Mouse (Mus musculus) left cerebral cortex, adult 11 months (tissue): ENCODE results near the gene Pnpla2.

Source experiments
- DNase-seq: peaks from one replicate; pipeline ENCODE4 v3.0.0; 2022; ENCODE audit warnings: low spot score

Pnpla2 gene

DNA sequence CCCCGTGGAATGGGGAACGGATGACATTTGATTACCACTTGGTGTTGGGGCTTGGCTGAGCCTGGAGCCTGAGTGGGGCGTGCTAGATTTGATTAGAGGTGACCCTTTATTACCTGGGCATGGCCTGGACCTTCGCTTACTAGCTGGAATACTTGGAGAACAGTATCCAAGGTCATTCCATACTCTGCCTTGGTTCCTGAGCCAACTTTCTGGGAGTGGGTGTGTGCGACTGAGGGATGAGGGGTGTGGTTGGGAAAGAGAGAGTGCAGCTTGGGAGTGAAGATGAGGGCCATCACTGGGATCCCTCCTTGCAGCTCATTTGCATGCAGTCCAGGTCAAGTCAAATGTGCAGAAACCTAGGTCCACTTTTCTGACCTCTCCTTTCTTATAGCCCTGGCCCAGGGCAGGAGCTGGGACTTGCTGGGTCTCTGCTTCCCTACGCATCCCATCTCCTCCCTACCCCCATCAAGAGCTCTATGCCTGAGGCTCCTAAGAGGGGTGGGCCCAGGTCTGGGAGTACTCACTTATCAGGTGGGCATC is 28.2 kb downstream of the Pnpla2 start:
- no peak for DNase-seq

DNA sequence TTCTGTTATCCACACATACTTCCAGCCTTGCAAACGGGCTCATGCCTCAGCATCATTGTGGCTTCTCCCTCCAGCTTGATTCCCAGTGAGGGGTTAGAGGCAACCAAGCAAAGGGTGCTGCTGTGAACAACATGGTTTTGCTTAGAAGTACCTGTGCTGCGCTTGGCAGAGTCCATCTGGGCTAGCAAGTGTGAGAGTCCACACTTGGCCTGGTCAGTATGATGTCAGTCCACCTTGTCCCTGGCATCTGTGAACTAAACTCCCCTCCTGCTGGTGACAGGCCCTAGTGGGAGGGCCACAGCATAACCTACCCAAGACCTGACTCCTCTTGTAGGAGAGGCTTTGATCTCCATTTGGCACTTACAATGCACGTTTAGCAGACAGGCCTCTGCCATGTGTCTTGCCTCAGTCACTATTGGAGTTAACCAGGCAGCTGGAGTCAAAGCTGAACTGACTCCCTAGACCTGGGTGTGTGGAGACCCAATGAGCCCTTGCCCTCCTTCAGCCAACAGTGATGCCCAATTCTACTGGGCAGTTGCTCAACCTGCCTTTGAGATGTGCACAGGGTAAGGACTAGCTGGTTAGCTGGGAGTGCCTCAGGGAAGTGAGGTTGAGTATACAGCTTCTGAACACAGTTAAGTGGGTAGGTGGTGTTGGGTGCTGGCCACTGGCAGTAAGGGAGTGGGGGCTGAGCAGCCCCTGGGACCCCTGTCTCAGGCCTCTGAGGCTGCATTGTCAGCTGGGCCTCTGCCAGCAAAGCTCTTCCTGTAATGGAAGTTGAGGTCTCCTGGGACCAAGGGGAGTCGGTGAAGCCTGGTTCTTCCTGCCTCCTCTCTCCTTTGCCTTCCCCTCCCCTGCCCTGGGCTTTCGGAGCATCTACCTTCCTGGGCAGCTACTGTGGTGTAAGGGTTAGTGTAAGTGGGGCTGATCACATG is 29.5 kb downstream of the Pnpla2 start:
- DNase-seq: no peak

DNA sequence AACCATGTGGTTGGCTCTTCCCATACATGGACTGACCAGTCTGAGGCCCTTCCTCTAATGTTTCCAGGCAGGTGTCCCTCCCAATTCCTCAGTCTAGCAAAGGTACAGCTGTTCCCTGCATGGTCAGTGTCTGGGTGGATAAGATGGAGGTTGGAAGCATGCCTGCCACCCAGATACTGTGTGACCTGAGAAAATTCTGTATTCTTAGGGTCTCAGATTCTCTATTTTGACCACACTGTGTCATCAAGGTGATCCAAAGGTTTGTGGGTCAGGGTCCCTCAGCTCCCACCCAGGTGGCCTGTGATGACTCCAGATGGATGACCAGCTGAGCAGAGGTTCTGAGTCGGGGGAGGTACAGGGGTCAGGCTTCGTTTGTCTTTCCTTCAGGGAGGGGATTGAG is 30.2 kb downstream of the Pnpla2 start:
- DNase-seq: no peak

DNA sequence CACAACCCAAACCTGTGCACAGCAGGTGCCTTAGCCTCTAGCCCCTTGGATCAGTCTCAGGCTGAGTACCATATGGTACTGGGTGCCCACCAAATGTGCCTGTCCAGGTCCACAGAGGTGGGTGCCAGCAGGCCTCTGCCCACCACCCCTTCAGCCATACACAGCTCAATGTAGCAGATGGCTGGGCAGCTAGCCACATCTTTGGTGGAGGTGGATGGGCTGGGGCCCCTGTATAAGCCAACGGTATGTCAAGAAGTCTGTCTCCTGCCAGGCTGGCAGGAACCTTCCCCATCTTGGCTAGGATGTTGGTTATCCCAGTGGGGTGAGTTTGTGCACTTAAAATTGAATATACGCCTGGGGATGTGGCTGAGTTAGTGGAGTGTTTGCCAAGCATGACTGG is 30.6 kb downstream of the Pnpla2 start:
- no peak for DNase-seq

DNA sequence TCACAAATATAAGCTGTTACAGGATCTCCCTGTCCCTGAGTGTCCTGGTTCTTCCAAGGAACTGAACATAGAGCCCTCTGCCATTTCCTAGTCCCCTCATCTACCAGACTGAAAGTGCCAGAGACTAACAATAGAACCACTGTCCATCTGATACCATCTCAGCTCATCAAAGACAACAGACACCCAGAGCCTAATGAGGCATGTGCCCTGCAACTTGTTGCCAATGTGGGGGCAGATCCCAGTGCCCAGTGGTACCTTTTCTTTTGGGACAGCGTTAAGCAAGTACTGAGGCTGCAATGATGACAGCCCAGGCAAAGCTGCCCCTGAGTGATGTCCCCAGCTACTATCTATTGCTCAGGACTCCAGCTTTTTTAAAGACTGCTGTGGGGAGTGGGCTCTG is 31.2 kb downstream of the Pnpla2 start:
- DNase-seq: no peak

DNA sequence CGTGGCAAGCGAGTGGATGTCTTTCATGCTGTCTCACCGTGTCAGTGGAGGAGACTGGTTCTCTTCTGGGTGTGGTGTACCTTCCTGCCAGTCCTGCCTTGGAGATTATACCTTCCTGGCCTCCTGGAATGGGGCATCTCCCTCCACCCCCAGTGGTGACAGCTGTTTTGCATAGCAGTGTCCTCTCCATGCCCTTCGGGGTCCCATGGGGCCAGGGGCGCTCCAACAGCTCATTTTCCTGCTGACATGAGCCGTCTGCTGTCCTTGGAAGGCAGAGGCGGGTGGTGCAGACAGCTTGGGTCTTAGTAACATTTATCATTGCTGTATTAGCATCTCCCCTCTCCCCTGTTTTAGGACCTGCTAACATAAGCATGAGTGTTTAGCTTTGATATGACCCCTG is 32.1 kb downstream of the Pnpla2 start:
- no peak for DNase-seq

DNA sequence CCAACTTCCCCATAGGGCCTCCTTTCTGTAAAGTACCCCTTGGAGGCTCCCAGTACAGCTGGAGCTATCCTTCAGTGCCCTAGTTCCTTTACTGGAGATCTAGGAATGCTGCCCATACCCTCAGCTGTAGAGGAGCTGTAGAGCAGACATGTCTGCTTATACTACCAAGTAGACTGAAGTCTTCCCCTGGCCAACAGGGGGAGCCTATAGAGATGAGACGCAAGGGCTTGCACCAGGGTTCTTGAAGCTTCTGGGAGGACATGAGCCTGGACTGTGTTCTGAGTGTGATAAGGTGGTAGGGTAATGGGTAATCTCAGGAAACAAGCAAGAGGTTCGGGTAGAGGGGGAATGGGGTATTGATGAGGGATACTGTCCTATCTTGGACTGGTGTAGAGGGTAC is 36.2 kb downstream of the Pnpla2 start:
- DNase-seq: no peak

DNA sequence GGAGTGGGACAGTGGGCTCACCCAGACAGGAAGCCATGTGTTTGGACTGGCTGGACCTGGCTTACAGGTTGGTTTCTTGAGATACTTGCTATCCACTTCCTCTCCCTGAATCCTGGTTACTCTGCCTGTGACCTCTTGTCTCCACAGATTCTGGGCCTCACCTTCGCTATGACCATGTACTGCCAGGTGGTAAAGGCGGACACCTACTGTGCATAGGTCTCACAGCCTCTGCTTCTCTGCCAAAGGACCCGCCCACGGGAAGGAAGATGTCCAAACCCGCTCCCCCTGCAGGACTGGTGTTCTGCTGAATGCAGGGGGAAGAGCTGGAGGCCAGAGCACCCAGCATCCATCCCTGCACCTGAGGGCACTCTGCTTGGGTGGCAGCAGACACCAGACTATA is 37.7 kb downstream of the Pnpla2 start:
- DNase-seq: no peak

DNA sequence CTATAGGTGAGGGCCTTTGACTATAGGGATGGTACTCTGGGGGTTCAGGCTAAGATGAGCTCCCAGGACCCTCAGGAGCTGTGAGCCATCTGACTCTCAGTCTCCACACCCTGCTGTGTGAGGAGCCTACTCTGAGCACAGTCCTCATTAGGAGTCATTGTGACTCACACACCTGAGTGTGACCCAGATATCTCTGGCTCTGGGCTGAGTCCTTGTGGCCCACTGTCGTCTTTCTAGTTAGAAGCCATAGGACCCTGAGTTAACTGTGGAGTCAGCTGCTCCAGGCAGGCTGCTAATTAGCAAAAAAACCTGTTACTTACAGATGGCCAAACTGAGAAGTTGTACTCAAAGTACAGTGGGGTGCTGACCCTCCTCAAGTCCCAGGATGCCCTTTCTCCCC is 38.7 kb downstream of the Pnpla2 start:
- no peak for DNase-seq

DNA sequence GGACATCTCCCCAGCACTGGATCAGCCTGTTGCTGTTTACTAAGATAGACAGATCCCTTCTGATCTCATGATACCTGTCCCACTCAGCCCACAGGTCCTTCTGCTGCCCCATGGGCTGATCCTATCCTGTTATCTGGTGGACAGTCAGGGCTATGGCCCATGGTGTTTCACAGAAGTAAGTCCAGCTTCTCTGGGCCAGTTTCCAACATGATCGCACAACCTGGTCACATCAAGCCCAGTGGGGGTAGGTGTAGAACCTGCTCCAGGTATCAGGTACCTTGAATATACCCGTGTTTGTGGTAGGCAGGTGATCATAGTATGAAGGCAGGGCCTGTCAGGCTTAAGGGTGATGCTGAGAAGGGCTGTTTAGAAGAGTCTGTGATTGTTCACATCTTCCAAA is 40.4 kb downstream of the Pnpla2 start:
- no peak for DNase-seq

DNA sequence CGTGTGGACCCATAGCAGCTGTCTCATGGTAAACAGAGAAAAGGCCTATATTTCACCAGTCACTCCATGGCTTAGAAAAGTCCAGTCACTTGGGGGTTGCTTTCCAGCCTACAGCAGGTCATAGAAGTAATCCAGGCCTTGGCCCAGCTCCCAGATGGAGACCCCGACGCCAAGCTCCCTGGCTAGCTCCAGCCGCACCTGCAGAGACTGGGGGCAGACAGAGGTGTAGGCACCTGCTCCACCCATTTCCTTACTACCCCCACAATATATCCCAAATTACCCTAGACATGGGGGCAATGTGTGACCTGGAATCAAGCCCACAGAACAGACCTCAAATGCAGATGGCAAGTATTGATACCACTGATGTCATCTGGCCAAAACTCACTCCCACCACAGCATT is 40.9 kb downstream of the Pnpla2 start:
- no peak for DNase-seq

DNA sequence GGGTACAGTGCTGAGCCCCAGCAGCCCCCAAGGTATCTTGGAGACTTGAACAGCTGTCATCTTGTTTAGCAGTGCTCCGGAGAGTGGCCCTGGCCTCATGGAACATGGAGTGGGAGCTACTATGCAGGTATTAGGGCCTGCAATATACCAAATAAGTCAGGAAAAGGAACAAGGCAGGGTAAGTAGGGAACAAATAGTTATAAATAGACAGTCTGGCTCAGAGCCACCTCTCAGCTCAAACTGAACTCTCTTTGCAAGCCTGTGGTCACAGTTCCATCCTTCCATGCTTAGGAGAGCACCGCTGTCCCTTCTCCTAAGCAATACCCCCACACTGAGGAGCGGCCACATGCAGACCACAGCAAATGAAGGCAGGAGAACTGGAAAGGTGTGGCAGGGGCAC is 42.6 kb downstream of the Pnpla2 start:
- DNase-seq: no peak

DNA sequence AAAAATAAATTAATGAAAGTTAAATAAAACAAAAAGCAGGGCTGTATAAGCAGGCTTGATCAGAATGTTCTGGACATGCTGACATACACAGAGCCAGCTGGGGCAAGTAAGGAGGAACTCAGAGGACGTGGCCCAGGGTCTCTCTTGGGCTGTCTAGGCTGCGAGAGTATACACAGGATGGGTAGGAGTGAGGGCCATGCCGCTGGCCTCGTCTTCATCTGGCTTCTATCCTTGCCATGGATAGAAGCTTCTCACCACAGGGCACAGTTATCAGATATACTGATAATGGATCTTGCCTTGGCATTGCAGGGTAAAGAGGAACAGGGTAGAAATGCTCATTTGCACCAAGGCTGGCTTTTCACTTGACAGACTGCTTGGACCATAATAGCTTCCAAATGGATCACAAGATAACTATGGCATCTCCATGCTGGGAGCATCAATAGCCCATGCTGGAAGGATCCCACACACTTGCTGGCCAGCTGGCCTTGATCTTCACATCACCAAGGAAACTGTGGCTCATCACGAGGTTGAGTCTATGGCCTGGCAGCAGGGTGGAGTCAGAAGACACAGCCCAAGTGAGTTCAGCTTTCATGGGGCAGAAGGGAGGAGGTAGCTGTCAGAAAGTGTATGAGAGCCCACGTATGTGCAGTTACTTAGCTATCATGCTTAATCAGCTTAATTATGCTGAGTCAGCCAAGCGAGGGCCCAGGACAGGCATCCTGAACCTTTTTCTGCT is 47.0 kb downstream of the Pnpla2 start:
- no peak for DNase-seq

DNA sequence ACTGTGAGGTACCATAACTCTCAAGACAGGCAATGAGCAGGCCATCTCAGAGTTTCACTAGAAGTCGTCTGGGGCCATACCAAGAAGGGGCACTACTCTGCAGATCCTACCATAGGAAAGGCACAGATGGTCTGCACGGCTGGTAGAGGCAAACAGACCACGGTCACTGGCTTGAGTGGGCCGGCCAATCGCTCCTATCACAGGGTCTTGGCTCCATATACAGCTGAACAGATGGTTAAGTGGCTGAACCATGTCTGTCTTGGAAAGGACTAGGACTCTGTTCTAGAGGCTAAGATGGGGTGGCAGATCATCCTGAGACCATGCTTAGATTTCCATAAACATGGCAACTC is 47.5 kb downstream of the Pnpla2 start:
- DNase-seq: no peak

DNA sequence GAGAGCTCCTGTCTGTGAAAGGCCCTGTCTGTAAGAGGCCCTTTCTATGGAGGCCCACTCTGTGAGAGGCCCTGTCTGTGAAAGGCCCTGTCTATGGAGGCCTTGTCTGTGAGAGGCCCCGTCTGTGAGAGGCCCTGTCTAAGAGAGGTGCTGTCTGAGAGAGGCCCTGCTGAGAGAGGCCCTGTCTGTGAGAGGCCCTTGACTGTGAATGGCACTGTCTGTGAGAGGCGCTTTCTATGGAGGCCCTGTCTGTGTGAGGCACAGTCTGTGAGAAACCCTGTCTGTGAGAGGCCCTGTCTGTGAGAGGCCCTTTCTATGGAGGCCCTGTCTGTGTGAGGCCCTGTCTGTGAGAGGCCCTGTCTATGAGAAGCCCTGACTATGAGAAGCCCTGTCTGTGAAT is 51.3 kb downstream of the Pnpla2 start:
- no peak for DNase-seq

DNA sequence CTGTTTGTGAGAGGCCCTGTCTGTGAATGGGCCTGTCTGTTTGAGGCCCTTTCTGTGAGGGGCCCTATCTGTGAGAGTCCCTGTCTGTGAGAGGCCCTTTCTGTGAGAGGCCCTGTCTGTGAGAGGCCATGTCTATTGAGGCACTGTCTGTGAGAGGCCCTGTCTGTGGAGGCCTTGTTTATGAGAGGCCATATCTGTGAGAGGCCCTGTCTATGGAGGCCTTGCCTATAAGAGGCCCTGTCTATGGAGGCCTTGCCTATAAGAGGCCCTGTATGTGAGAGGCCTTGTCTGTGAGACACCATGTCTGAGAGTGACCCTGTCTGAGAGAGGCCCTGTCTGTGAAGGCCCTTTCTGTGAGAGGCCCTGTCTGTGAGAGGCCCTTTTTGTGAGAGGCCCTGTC is 53.2 kb downstream of the Pnpla2 start:
- DNase-seq: no peak

DNA sequence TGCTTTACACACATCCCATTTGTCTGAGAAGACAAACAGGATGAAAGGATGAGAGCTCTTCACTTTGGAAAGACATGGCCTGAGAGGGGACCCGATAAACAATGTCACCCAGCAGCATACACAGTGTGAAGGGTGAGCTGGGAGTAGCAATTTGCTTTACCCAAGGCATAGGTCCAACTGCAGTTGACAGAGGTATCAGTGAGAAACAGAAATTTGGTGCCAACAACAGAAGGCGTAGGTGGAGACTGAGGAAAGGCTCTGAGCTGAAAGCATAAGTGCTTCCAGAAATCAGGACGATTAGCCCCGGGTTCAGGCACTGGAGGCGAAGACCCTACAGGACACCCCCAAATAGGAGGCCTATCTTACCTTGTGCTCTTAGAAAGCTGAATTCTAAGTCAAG is 55.2 kb downstream of the Pnpla2 start:
- DNase-seq: no peak
